Mouse (Mus musculus) myocyte (in vitro differentiated cells): ENCODE data around the gene Mlkl.

Experiments
- MAX ChIP-seq: IDR thresholded peaks from one replicate; pipeline ENCODE4 v1.6.1; 2011; ENCODE audit warnings: low read depth, mild to moderate bottlenecking, control low read depth
- MYOD1 ChIP-seq, 3 experiments: IDR thresholded peaks; one replicate each; pipeline ENCODE4 v1.6.1; 2011; ENCODE audit warnings: control low read depth in 2 of 3, low read depth in 2 of 3, mild to moderate bottlenecking in 2 of 3, moderate library complexity in 1 of 3; ENCODE audit not compliant: insufficient read length in 2 of 3, control insufficient read depth in 1 of 3
- POLR2A ChIP-seq: IDR thresholded peaks from one replicate; pipeline ENCODE4 v1.6.1; 2011; ENCODE audit warnings: low read depth, mild to moderate bottlenecking, control low read depth, moderate library complexity; ENCODE audit not compliant: insufficient read length
- POLR2AphosphoS2 ChIP-seq: IDR thresholded peaks from one replicate; pipeline ENCODE4 v1.6.1; 2011; ENCODE audit warnings: low read depth, control low read depth; ENCODE audit not compliant: insufficient read length
- USF1 ChIP-seq: IDR thresholded peaks from one replicate; pipeline ENCODE4 v1.6.1; 2011; ENCODE audit warnings: low read depth, mild to moderate bottlenecking, control low read depth, moderate library complexity

DNA sequence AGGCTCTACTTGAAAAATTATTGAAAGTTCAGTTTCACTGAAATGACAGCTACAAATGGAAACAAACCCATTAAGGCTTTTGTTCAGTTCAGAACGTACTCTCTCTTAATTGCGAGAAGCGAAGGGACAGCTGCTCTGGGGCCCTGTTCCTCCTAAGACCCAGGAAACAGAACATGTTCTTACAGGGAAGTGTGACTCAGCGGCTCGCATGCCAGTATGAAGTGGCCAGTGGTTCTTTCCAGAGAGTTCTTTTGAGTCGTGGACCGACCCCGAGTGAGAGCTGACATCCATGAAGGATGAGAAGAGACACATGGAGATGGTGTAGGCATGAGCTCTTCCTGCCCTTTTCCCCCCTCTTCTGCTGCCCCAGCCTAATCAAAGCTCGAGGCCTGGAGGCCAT, 31.7 kb upstream of the Mlkl start:
- TF ChIP-seq POLR2A = no peak
- no peak for TF ChIP-seq MAX
- TF ChIP-seq POLR2AphosphoS2 = no peak
- TF ChIP-seq MYOD1 (IDR thresholded peaks at IDR 0.05; ENCODE audit: control insufficient read depth in 1 of 3, insufficient read length in 2 of 3, low read depth in 2 of 3) = no peak
- TF ChIP-seq USF1 = no peak
